Mouse (Mus musculus): Measurements from ENCODE around the gene Chmp1a. TPM values are rescaled to one million over a fixed set of nuclear protein-coding genes. Genes with fewer than 3 reads are reported as not detected.

The Chmp1a gene
- total and polyA plus RNA-seq, 3 experiments, result 19.6 to 57.9 (median 35.9) TPM

DNA sequence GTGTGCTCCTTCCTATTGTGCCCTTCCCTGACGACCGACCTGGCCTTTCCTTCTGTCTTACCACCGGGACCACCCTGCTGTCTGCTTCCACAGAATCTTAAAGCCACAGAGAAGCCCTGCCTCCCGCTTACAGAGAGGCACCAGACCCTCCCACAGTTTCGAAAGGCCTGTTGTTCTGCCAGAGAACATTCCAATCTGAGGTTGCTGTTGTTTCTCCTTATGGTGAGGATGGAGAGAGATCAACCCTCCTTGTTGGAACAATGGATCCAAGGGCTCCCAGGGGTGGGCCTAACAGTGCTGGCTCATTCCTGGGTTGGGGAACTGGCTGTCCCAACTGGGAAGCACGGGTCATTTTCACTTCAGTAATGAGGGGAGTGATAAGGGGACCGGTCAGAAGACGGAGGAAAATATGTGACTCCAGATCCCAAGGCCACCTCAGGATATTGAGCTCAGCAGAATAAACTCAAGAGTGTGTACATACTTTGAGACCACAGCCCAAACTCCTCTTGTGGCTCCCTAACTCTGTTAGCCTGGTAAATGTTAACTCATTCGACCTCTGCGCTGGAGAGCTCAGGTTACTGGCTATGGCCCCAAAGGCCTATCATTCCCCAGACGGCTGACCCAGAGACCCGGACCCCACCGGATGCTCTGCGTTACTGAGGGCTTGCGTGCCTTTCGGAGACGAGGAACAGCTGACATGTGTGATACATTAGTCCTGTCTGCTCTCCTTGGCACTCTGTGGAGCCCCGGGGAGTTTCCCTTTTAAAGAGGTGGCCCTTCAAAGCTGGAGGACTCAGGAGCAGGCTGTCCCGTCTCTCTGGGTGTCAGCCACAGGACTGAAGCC lies 26.8 kb downstream of the Chmp1a start, which contains the start of gene Dpep1:
Gene Dpep1 (plus strand): TSS at position 677 of the 844 bp plus-strand sequence.
- Histone ChIP-seq H3K27me3 (ENCODE audit: insufficient read depth, low read length) (peaks cover 78% of the 10 kb centered on the region), H3K36me3 (replicated peaks) (no peaks in the 10 kb centered on the region), H3K9me3 (replicated peaks) (no peaks in the 10 kb centered on the region), H3K4me3 (ENCODE audit: low read depth, low read length) (no peak within 1 kb of the TSS), H3K4me1 (ENCODE audit: insufficient read depth, low read depth, low read length) (peaks cover 18% of the 10 kb centered on the region)
- no peak for DNase-seq (ENCODE audit: low spot score)
- no peak for ATAC-seq (ENCODE audit: extremely low read depth, insufficient number of reproducible peaks, low FRiP score, poor library complexity, severe bottlenecking)
- TF ChIP-seq POLR2AphosphoS5 (IDR thresholded peaks at IDR 0.05; ENCODE audit: insufficient replicate concordance, low read depth, low read length) (no peak), CTCF (IDR thresholded peaks at IDR 0.05; ENCODE audit: low read depth, low read length) (no peak), GATA2 (IDR thresholded peaks at IDR 0.05; ENCODE audit: borderline replicate concordance, low read depth, low read length) (no peak), GATA1 (IDR thresholded peaks at IDR 0.05; ENCODE audit: borderline replicate concordance, low read length) (no peak), TAL1 (conservative IDR thresholded peaks at IDR 0.05; ENCODE audit: low read depth, low read length) (no peak)

DNA sequence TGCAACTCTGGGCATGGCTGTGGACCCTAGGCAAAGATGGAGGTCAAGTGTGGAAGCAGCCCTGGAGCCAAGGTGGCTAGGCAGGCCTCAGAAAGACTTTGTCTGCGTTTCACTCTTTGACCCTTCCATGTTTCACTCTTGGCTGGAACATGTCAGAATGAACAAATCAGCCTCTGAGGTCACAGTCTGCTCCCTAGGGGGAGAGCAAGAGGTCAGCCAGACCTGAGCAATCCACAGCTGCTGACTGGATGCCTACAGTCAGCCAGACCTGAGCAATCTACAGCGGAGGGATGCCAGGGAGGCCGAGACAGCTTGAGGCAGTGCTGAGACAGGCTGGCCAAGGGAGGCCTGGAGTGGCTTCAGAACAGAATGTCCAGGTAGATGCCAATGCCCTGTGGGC lies 31.2 kb downstream of the Chmp1a start:
- DNase-seq (ENCODE audit: low spot score), result no peak
- no peak for ATAC-seq (ENCODE audit: extremely low read depth, insufficient number of reproducible peaks, low FRiP score, poor library complexity, severe bottlenecking)
- TF ChIP-seq TAL1 (conservative IDR thresholded peaks at IDR 0.05; ENCODE audit: low read depth, low read length) (no peak), POLR2AphosphoS5 (IDR thresholded peaks at IDR 0.05; ENCODE audit: insufficient replicate concordance, low read depth, low read length) (no peak), CTCF (IDR thresholded peaks at IDR 0.05; ENCODE audit: low read depth, low read length) (no peak), GATA2 (IDR thresholded peaks at IDR 0.05; ENCODE audit: borderline replicate concordance, low read depth, low read length) (no peak), GATA1 (IDR thresholded peaks at IDR 0.05; ENCODE audit: borderline replicate concordance, low read length) (no peak)
- H3K27me3 ChIP-seq (ENCODE audit: insufficient read depth, low read length), result peaks cover 64% of the 10 kb centered on the region
- H3K36me3 ChIP-seq (replicated peaks), result no peaks in the 10 kb centered on the region
- no peak overlapping the region for H3K4me3 ChIP-seq (ENCODE audit: low read depth, low read length)
- no peaks in the 10 kb centered on the region for H3K4me1 ChIP-seq (ENCODE audit: insufficient read depth, low read depth, low read length)
- peaks cover 20% of the 10 kb centered on the region for H3K9me3 ChIP-seq (replicated peaks)

GRCm38 (mm10) chr8:123157888-123158465 lies 54.6 kb downstream of the Chmp1a start, which contains the start of gene Sult5a1:
Sult5a1 (minus strand) TSS chr8:123158315.
- H3K27me3 ChIP-seq (ENCODE audit: insufficient read depth, low read length), result peaks cover 72% of the 10 kb centered on the region
- no peaks in the 10 kb centered on the region for H3K36me3 ChIP-seq (replicated peaks)
- H3K4me3 ChIP-seq (ENCODE audit: low read depth, low read length), result no peak within 1 kb of the TSS
- DNase-seq (ENCODE audit: low spot score) (no peak), ATAC-seq (ENCODE audit: extremely low read depth, insufficient number of reproducible peaks, low FRiP score, poor library complexity, severe bottlenecking) (no peak)
- no peaks in the 10 kb centered on the region for H3K9me3 ChIP-seq (replicated peaks)
- H3K4me1 ChIP-seq (ENCODE audit: insufficient read depth, low read depth, low read length), result peaks cover 9% of the 10 kb centered on the region
- TF ChIP-seq TAL1 (conservative IDR thresholded peaks at IDR 0.05; ENCODE audit: low read depth, low read length) (no peak), CTCF (IDR thresholded peaks at IDR 0.05; ENCODE audit: low read depth, low read length) (no peak), POLR2AphosphoS5 (IDR thresholded peaks at IDR 0.05; ENCODE audit: insufficient replicate concordance, low read depth, low read length) (no peak), GATA2 (IDR thresholded peaks at IDR 0.05; ENCODE audit: borderline replicate concordance, low read depth, low read length) (no peak), GATA1 (IDR thresholded peaks at IDR 0.05; ENCODE audit: borderline replicate concordance, low read length) (no peak)

DNA sequence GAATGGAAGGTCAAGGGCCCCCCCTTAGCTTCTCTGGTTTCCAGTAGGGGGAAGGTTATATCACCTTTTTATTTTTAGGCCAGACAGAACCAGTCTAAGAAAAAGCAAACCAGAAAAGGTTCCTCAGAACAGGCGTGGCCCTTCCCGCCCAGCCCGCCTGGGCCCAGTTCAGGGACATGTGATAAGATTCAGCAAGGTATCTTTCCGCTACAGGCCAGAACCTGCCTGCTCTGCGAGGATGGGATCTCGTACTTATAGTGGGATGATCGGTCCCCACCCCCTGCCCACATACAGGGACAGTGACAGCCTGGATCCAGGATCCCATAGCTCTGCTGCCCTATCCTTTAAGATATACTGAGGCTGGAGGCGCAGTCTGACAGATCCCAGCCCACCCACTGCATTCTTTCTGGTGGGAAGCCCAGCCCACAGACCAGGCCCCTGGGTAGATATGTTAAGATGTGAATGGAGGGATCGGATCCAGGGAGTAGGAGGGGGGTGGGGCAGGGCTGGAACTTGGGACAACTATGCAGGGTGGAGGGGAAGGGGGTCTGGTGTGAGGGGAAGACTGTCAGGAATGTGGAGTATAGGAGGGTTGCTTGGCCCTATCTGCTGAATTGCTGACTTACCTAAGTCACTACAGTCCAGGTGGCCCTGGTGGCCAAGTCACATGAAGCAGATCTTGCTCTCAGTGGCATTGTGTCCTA lies 56.3 kb downstream of the Chmp1a start:
- no peak for DNase-seq (ENCODE audit: low spot score)
- H3K9me3 ChIP-seq (replicated peaks), result no peaks in the 10 kb centered on the region
- no peak for TF ChIP-seq GATA2 (IDR thresholded peaks at IDR 0.05; ENCODE audit: borderline replicate concordance, low read depth, low read length)
- no peak for TF ChIP-seq CTCF (IDR thresholded peaks at IDR 0.05; ENCODE audit: low read depth, low read length)
- no peak for TF ChIP-seq GATA1 (IDR thresholded peaks at IDR 0.05; ENCODE audit: borderline replicate concordance, low read length)
- no peak for TF ChIP-seq POLR2AphosphoS5 (IDR thresholded peaks at IDR 0.05; ENCODE audit: insufficient replicate concordance, low read depth, low read length)
- no peak for TF ChIP-seq TAL1 (conservative IDR thresholded peaks at IDR 0.05; ENCODE audit: low read depth, low read length)
- H3K36me3 ChIP-seq (replicated peaks), result no peaks in the 10 kb centered on the region
- peaks cover 74% of the 10 kb centered on the region for H3K27me3 ChIP-seq (ENCODE audit: insufficient read depth, low read length)
- H3K4me3 ChIP-seq (ENCODE audit: low read depth, low read length), result no peak overlapping the region
- ATAC-seq (ENCODE audit: extremely low read depth, insufficient number of reproducible peaks, low FRiP score, poor library complexity, severe bottlenecking), result no peak
- H3K4me1 ChIP-seq (ENCODE audit: insufficient read depth, low read depth, low read length), result peaks cover 5% of the 10 kb centered on the region; the same call in 1 of the 2 replicates

GRCm38 (mm10) chr8:123155177-123155576 lies 57.4 kb downstream of the Chmp1a start:
- H3K9me3 ChIP-seq (replicated peaks), result no peaks in the 10 kb centered on the region
- peaks cover 5% of the 10 kb centered on the region; the same call in 1 of the 2 replicates for H3K4me1 ChIP-seq (ENCODE audit: insufficient read depth, low read depth, low read length)
- no peak overlapping the region for H3K4me3 ChIP-seq (ENCODE audit: low read depth, low read length)
- ATAC-seq (ENCODE audit: extremely low read depth, insufficient number of reproducible peaks, low FRiP score, poor library complexity, severe bottlenecking) (no peak), DNase-seq (ENCODE audit: low spot score) (no peak)
- TF ChIP-seq CTCF (IDR thresholded peaks at IDR 0.05; ENCODE audit: low read depth, low read length) (no peak), GATA1 (IDR thresholded peaks at IDR 0.05; ENCODE audit: borderline replicate concordance, low read length) (no peak)
- no peaks in the 10 kb centered on the region for H3K36me3 ChIP-seq (replicated peaks)
- H3K27me3 ChIP-seq (ENCODE audit: insufficient read depth, low read length), result peaks cover 75% of the 10 kb centered on the region

Other genes starting within 250 kb of the Chmp1a start
- 115 and 128 TPM in 2 replicates for gene Ankrd11, start 170.5 kb downstream of the Chmp1a start, total RNA-seq (2014; fragmentation: Nextera tagmentation)
- 51.5 and 57.3 TPM in 2 replicates for gene Ankrd11, start 170.5 kb downstream of the Chmp1a start, total RNA-seq (2017)
- 90.7 and 96.3 TPM in 2 replicates for gene Ankrd11, start 170.5 kb downstream of the Chmp1a start, polyA plus RNA-seq (2012)
- gene Spg7, start 149.8 kb downstream of the Chmp1a start, total RNA-seq (2014; fragmentation: Nextera tagmentation), result 11.7 and 14.2 TPM in 2 replicates
- gene Spg7, start 149.8 kb downstream of the Chmp1a start, total RNA-seq (2017), result 36.7 and 40.2 TPM in 2 replicates
- gene Spg7, start 149.8 kb downstream of the Chmp1a start, polyA plus RNA-seq (2012), result 20.9 and 22.6 TPM in 2 replicates
- gene Rpl13, start 110.4 kb downstream of the Chmp1a start, total RNA-seq (2014; fragmentation: Nextera tagmentation), result 835 and 904 TPM in 2 replicates
- gene Rpl13, start 110.4 kb downstream of the Chmp1a start, total RNA-seq (2017), result 3,495 and 3,523 TPM in 2 replicates
- gene Rpl13, start 110.4 kb downstream of the Chmp1a start, polyA plus RNA-seq (2012), result 4,220 and 5,023 TPM in 2 replicates
- 3.1 and 4.3 TPM in 2 replicates for gene Cpne7, start 95.4 kb downstream of the Chmp1a start, total RNA-seq (2014; fragmentation: Nextera tagmentation)
- gene Cpne7, start 95.4 kb downstream of the Chmp1a start, total RNA-seq (2017), result 3.6 and 6.1 TPM in 2 replicates
- 11.1 and 11.2 TPM in 2 replicates for gene Cpne7, start 95.4 kb downstream of the Chmp1a start, polyA plus RNA-seq (2012)
- not detected in 2 replicates for gene Sult5a1, start 54.4 kb downstream of the Chmp1a start, total RNA-seq (2014; fragmentation: Nextera tagmentation)
- gene Sult5a1, start 54.4 kb downstream of the Chmp1a start, total RNA-seq (2017), result 0.06 and 0.11 TPM in 2 replicates
- gene Sult5a1, start 54.4 kb downstream of the Chmp1a start, polyA plus RNA-seq (2012), result not detected in 2 replicates
- gene Dpep1, start 26.5 kb downstream of the Chmp1a start, total RNA-seq (2014; fragmentation: Nextera tagmentation), result not detected in 2 replicates
- 0.06 and 0.11 TPM in 2 replicates for gene Dpep1, start 26.5 kb downstream of the Chmp1a start, total RNA-seq (2017)
- gene Dpep1, start 26.5 kb downstream of the Chmp1a start, polyA plus RNA-seq (2012), result not detected in 2 replicates
- 0.30 and 3.5 TPM in 2 replicates for gene Spata33, start 69 bp upstream of the Chmp1a start, total RNA-seq (2014; fragmentation: Nextera tagmentation)
- 1.1 and 1.2 TPM in 2 replicates for gene Spata33, start 69 bp upstream of the Chmp1a start, total RNA-seq (2017)
- gene Spata33, start 69 bp upstream of the Chmp1a start, polyA plus RNA-seq (2012), result 0.09 and 0.13 TPM in 2 replicates
- 22.2 and 22.3 TPM in 2 replicates for gene Cdk10, start 12.1 kb upstream of the Chmp1a start, total RNA-seq (2014; fragmentation: Nextera tagmentation)
- 25.5 and 29.3 TPM in 2 replicates for gene Cdk10, start 12.1 kb upstream of the Chmp1a start, total RNA-seq (2017)
- gene Cdk10, start 12.1 kb upstream of the Chmp1a start, polyA plus RNA-seq (2012), result 56.3 and 64.2 TPM in 2 replicates
- 3.4 and 6.8 TPM in 2 replicates for gene Spata2l, start 23.5 kb upstream of the Chmp1a start, total RNA-seq (2014; fragmentation: Nextera tagmentation)
- 2.2 and 3.7 TPM in 2 replicates for gene Spata2l, start 23.5 kb upstream of the Chmp1a start, total RNA-seq (2017)
- gene Spata2l, start 23.5 kb upstream of the Chmp1a start, polyA plus RNA-seq (2012), result 5.2 and 5.7 TPM in 2 replicates
- gene Zfp276, start 41.4 kb upstream of the Chmp1a start, total RNA-seq (2014; fragmentation: Nextera tagmentation), result 6.6 and 15.0 TPM in 2 replicates
- 8.6 and 11.5 TPM in 2 replicates for gene Zfp276, start 41.4 kb upstream of the Chmp1a start, total RNA-seq (2017)
- 6.8 and 7.1 TPM in 2 replicates for gene Zfp276, start 41.4 kb upstream of the Chmp1a start, polyA plus RNA-seq (2012)
- gene Vps9d1, start 41.6 kb upstream of the Chmp1a start, total RNA-seq (2014; fragmentation: Nextera tagmentation), result 10.5 and 11.1 TPM in 2 replicates
- 6.9 and 8.7 TPM in 2 replicates for gene Vps9d1, start 41.6 kb upstream of the Chmp1a start, total RNA-seq (2017)
- 69.5 and 89.2 TPM in 2 replicates for gene Vps9d1, start 41.6 kb upstream of the Chmp1a start, polyA plus RNA-seq (2012)
- 21.2 and 30.3 TPM in 2 replicates for gene Fanca, start 105.8 kb upstream of the Chmp1a start, total RNA-seq (2014; fragmentation: Nextera tagmentation)
- gene Fanca, start 105.8 kb upstream of the Chmp1a start, total RNA-seq (2017), result 26.2 and 26.3 TPM in 2 replicates
- gene Fanca, start 105.8 kb upstream of the Chmp1a start, polyA plus RNA-seq (2012), result 48.7 and 50.9 TPM in 2 replicates
- not detected in 2 replicates for gene Spire2, start 120.0 kb upstream of the Chmp1a start, total RNA-seq (2014; fragmentation: Nextera tagmentation)
- gene Spire2, start 120.0 kb upstream of the Chmp1a start, total RNA-seq (2017), result 0.23 and 0.33 TPM in 2 replicates
- 0.04 and 0.12 TPM in 2 replicates for gene Spire2, start 120.0 kb upstream of the Chmp1a start, polyA plus RNA-seq (2012)
- gene Tcf25, start 161.0 kb upstream of the Chmp1a start, total RNA-seq (2014; fragmentation: Nextera tagmentation), result 123 and 130 TPM in 2 replicates
- gene Tcf25, start 161.0 kb upstream of the Chmp1a start, total RNA-seq (2017), result 125 and 133 TPM in 2 replicates
- 84.3 and 91.6 TPM in 2 replicates for gene Tcf25, start 161.0 kb upstream of the Chmp1a start, polyA plus RNA-seq (2012)
- gene Mc1r, start 194.3 kb upstream of the Chmp1a start, total RNA-seq (2014; fragmentation: Nextera tagmentation), result not detected in 2 replicates
- 0.12 and 0.27 TPM in 2 replicates for gene Mc1r, start 194.3 kb upstream of the Chmp1a start, total RNA-seq (2017)
- gene Mc1r, start 194.3 kb upstream of the Chmp1a start, polyA plus RNA-seq (2012), result 0.01 and 0.02 TPM in 2 replicates
- not detected in 2 replicates for gene Tubb3, start 198.7 kb upstream of the Chmp1a start, total RNA-seq (2014; fragmentation: Nextera tagmentation)
- gene Tubb3, start 198.7 kb upstream of the Chmp1a start, total RNA-seq (2017), result 0.41 and 0.71 TPM in 2 replicates
- 0.14 and 0.22 TPM in 2 replicates for gene Tubb3, start 198.7 kb upstream of the Chmp1a start, polyA plus RNA-seq (2012)
- 14.4 and 18.6 TPM in 2 replicates for gene Def8, start 210.8 kb upstream of the Chmp1a start, total RNA-seq (2014; fragmentation: Nextera tagmentation)
- 12.6 and 15.1 TPM in 2 replicates for gene Def8, start 210.8 kb upstream of the Chmp1a start, total RNA-seq (2017)
- gene Def8, start 210.8 kb upstream of the Chmp1a start, polyA plus RNA-seq (2012), result 11.4 and 16.7 TPM in 2 replicates

Data from G1E (cell line).